Mouse (Mus musculus) spleen, postnatal 10 days (tissue): ENCODE measurements around the gene Clcn2.
A peak's percentile ranks its signal among the peaks of the same experiment; 100 is the strongest.

Experiments used
- DNase-seq, 2 experiments: peaks; one replicate each; pipeline ENCODE4 v3.0.0; 2021 to 2022; ENCODE audit warnings: low spot score in 2 of 2

Gene Clcn2

GRCm38 (mm10) chr16:20722736-20723135 is 5.2 kb upstream of the Clcn2 start:
- no peak for DNase-seq

GRCm38 (mm10) chr16:20721808-20722207 is 4.3 kb upstream of the Clcn2 start:
- DNase-seq = no peak

GRCm38 (mm10) chr16:20717978-20718670 is 578 bp upstream of the Clcn2 start:
- no peak for DNase-seq

GRCm38 (mm10) chr16:20716841-20717180 is 735 bp downstream of the Clcn2 start:
- no peak for DNase-seq

GRCm38 (mm10) chr16:20715976-20716840 is 1.3 kb downstream of the Clcn2 start:
- DNase-seq = peak; percentile 74 to 81

- DNase-seq = no peak
Measured at GRCm38 (mm10) chr16:20715566-20715965, 2.0 kb downstream of the Clcn2 start.

GRCm38 (mm10) chr16:20715161-20715560 is 2.4 kb downstream of the Clcn2 start:
- DNase-seq = peak in 1 of 2 experiments; percentile 24

GRCm38 (mm10) chr16:20714307-20715080 is 3.1 kb downstream of the Clcn2 start:
- peak in 1 of 2 experiments; percentile 26 for DNase-seq

- DNase-seq = peak in 1 of 2 experiments; percentile 45
Measured at GRCm38 (mm10) chr16:20712889-20713288, 4.7 kb downstream of the Clcn2 start.

- DNase-seq = no peak
Measured at GRCm38 (mm10) chr16:20712190-20712589, 5.4 kb downstream of the Clcn2 start.

- DNase-seq = peak in 1 of 2 experiments; percentile 45
Measured at GRCm38 (mm10) chr16:20710810-20711209, 6.7 kb downstream of the Clcn2 start.

- no peak for DNase-seq
Measured at GRCm38 (mm10) chr16:20710370-20710769, 7.2 kb downstream of the Clcn2 start.

- peak in 1 of 2 experiments; percentile 56 for DNase-seq
Measured at GRCm38 (mm10) chr16:20708939-20709734, 8.4 kb downstream of the Clcn2 start.

GRCm38 (mm10) chr16:20708220-20708938 is 9.2 kb downstream of the Clcn2 start:
- no peak for DNase-seq

- no peak for DNase-seq
Measured at GRCm38 (mm10) chr16:20706407-20707055, 11.0 kb downstream of the Clcn2 start.

GRCm38 (mm10) chr16:20705786-20706185 is 11.8 kb downstream of the Clcn2 start:
- DNase-seq = no peak

GRCm38 (mm10) chr16:20703699-20704400 is 13.7 kb downstream of the Clcn2 start:
- DNase-seq = no peak

GRCm38 (mm10) chr16:20703071-20703470 is 14.5 kb downstream of the Clcn2 start:
- DNase-seq = no peak

GRCm38 (mm10) chr16:20702522-20702893 is 15.0 kb downstream of the Clcn2 start:
- peak; percentile 55 to 82 for DNase-seq
